Mouse (Mus musculus) adrenal gland, adult (tissue): ENCODE results near the gene Klf1.
A peak's percentile ranks its signal among the peaks of the same experiment; 100 is the strongest.

Source experiments
- DNase-seq, 2 experiments: peaks; one replicate each; pipeline ENCODE4 v3.0.0; 2022 to 2023; ENCODE audit warnings: low spot score in 1 of 2; ENCODE audit not compliant: inconsistent age in 2 of 2

The Klf1 gene

GRCm38 (mm10) chr8:84901752-84902151 is at the start of gene Klf1:
Gene Klf1, plus strand, starts transcription at chr8:84901928.
- DNase-seq = no peak

- DNase-seq = no peak
Observed at GRCm38 (mm10) chr8:84856434-84856833, 45.3 kb upstream of the Klf1 start.

GRCm38 (mm10) chr8:84856864-84857441 is 44.8 kb upstream of the Klf1 start, which contains the start of gene Farsa:
Gene Farsa, plus strand, starts transcription at chr8:84856989.
- DNase-seq = peak; percentile 93 to 97

- DNase-seq = peak; percentile 84 to 94
Observed at GRCm38 (mm10) chr8:84871376-84872308, 30.1 kb upstream of the Klf1 start, which contains the start of gene Syce2. Gene Syce2, plus strand, starts transcription at chr8:84872111.

GRCm38 (mm10) chr8:84872309-84872965 is 29.3 kb upstream of the Klf1 start:
- DNase-seq = peak; percentile 51 to 71

- DNase-seq = no peak
Observed at GRCm38 (mm10) chr8:84873016-84873415, 28.7 kb upstream of the Klf1 start.

GRCm38 (mm10) chr8:84874339-84874738 is 27.4 kb upstream of the Klf1 start:
- no peak for DNase-seq

GRCm38 (mm10) chr8:84877297-84878035 is 24.3 kb upstream of the Klf1 start:
- no peak for DNase-seq

- DNase-seq = no peak
Observed at GRCm38 (mm10) chr8:84878915-84879314, 22.8 kb upstream of the Klf1 start.

GRCm38 (mm10) chr8:84884728-84885127 is 17.0 kb upstream of the Klf1 start:
- no peak for DNase-seq

- no peak for DNase-seq
Observed at GRCm38 (mm10) chr8:84888280-84888679, 13.4 kb upstream of the Klf1 start.

- DNase-seq = no peak
Observed at GRCm38 (mm10) chr8:84889141-84889540, 12.6 kb upstream of the Klf1 start.

GRCm38 (mm10) chr8:84892993-84893708 is 8.6 kb upstream of the Klf1 start:
- no peak for DNase-seq

GRCm38 (mm10) chr8:84893709-84894134 is 8.0 kb upstream of the Klf1 start, which contains the start of gene Gcdh:
Gene Gcdh, minus strand, starts transcription at chr8:84893921.
- peak; percentile 94 to 97 for DNase-seq

- no peak for DNase-seq
Observed at GRCm38 (mm10) chr8:84895963-84896362, 5.8 kb upstream of the Klf1 start.

GRCm38 (mm10) chr8:84901071-84901470 is 657 bp upstream of the Klf1 start:
- no peak for DNase-seq

GRCm38 (mm10) chr8:84902367-84902919 is 715 bp downstream of the Klf1 start:
- no peak for DNase-seq

GRCm38 (mm10) chr8:84902920-84903661 is 1.4 kb downstream of the Klf1 start:
- peak; percentile 94 to 97 for DNase-seq

GRCm38 (mm10) chr8:84904351-84904750 is 2.6 kb downstream of the Klf1 start:
- DNase-seq = peak in 1 of 2 experiments; percentile 32
